In the genomic region with DNA sequence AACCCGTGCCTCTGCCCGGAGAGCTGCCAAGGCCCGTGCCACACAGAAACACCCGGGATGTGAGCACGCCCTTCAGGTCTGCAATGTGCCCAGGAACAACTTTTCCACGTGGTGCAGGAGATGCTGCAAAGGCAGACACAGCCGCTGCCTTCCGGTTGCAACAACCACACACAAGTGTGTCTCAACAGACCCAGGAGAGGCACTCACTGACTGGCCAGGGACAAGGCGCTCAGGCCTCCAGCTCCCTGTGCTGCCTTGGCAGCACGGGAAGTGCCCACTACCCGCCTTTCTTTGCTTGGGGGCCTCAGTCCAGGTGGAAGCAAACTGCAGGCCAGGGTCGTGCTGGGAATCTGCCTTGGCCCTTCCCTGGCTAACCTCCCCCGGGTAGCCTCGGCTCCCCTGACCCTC, we compare ENCODE assay signal across 7 mouse cellular contexts. TPM values are rescaled to one million over a fixed set of nuclear protein-coding genes. Genes with fewer than 3 reads are reported as not detected.
A peak's percentile ranks its signal among the peaks of the same experiment; 100 is the strongest.
DNase-seq lines count a peak whose midpoint lies in the region; ATAC-seq and TF ChIP-seq lines count a peak whose summit lies in the region.

No protein-coding gene starts in this region.

- H3K4me1 ChIP-seq in MEL (ENCODE audit: control insufficient read depth in 1 of 2, insufficient read depth in 2 of 2, low read length in 2 of 2): peaks cover 22 to 29% of the 10 kb centered on the region in 2 experiments
- peaks cover 27% of the 10 kb centered on the region for H3K4me1 ChIP-seq in forebrain, embryonic 14.5 days (ENCODE audit: control insufficient read depth, insufficient read depth, low read length)
- peaks cover 32% of the 10 kb centered on the region for H3K4me1 ChIP-seq in limb, embryonic 13.5 days
- peaks cover 43% of the 10 kb centered on the region for H3K4me1 ChIP-seq in midbrain, embryonic 12.5 days

- no peak for TF ChIP-seq EP300 in MEL (IDR thresholded peaks at IDR 0.05; ENCODE audit: low read depth in 1 of 2, low read length in 2 of 2)

- H3K9ac ChIP-seq in MEL (ENCODE audit: control insufficient read depth, low read depth, low read length, poor library complexity, severe bottlenecking): peak overlapping the region; percentile 79
- peak overlapping the region; percentile 93 for H3K9ac ChIP-seq in forebrain, embryonic 14.5 days (ENCODE audit: low read length)
- peak overlapping the region; percentile 94 for H3K9ac ChIP-seq in limb, embryonic 13.5 days
- peak overlapping the region; percentile 88 for H3K9ac ChIP-seq in midbrain, embryonic 12.5 days (replicated peaks)

- H3K27ac ChIP-seq in MEL (ENCODE audit: control insufficient read depth, low read depth, low read length): peak overlapping the region; percentile 80
- no peak overlapping the region for H3K27ac ChIP-seq in forebrain, embryonic 14.5 days (ENCODE audit: low read depth, low read length)
- no peak overlapping the region for H3K27ac ChIP-seq in limb, embryonic 13.5 days
- H3K27ac ChIP-seq in midbrain, embryonic 12.5 days (replicated peaks): no peak overlapping the region

- TF ChIP-seq POLR2A in MEL (IDR thresholded peaks at IDR 0.05; ENCODE audit: control insufficient read depth in 1 of 2, insufficient read depth in 1 of 2, low read depth in 1 of 2, low read length in 2 of 2, poor library complexity in 1 of 2): peak in 1 of 2 experiments; percentile 14; a peak in 1 of 4 replicates

- H3K9me3 ChIP-seq in MEL (replicated peaks; ENCODE audit: insufficient read depth, low read length): no peaks in the 10 kb centered on the region
- H3K9me3 ChIP-seq in forebrain, embryonic 14.5 days (replicated peaks; ENCODE audit: control insufficient read depth, low read length): no peaks in the 10 kb centered on the region
- H3K9me3 ChIP-seq in limb, embryonic 13.5 days: no peaks in the 10 kb centered on the region
- H3K9me3 ChIP-seq in midbrain, embryonic 12.5 days: no peaks in the 10 kb centered on the region

- TF ChIP-seq CTCF in MEL (IDR thresholded peaks at IDR 0.05 in 2 of 3, conservative IDR thresholded peaks at IDR 0.05 in 1 of 3; ENCODE audit: control insufficient read depth in 1 of 3, insufficient read depth in 1 of 3, low read depth in 2 of 3, low read length in 3 of 3, poor library complexity in 1 of 3, severe bottlenecking in 1 of 3): no peak

- H3K4me3 ChIP-seq in MEL (ENCODE audit: control insufficient read depth in 1 of 2, insufficient read depth in 1 of 2, low read depth in 2 of 2, low read length in 2 of 2): peak overlapping the region; percentile 82 to 86
- H3K4me3 ChIP-seq in forebrain, embryonic 14.5 days (ENCODE audit: low read depth, low read length): peak overlapping the region; percentile 92
- H3K4me3 ChIP-seq in limb, embryonic 13.5 days: peak overlapping the region; percentile 92
- peak overlapping the region; percentile 93 for H3K4me3 ChIP-seq in midbrain, embryonic 12.5 days

- H3K36me3 ChIP-seq in MEL (ENCODE audit: control insufficient read depth in 1 of 2, insufficient read depth in 2 of 2, low read length in 2 of 2): peaks cover 23 to 40% of the 10 kb centered on the region in 2 experiments
- H3K36me3 ChIP-seq in forebrain, embryonic 14.5 days (ENCODE audit: control insufficient read depth, insufficient read depth, low read length): no peaks in the 10 kb centered on the region
- no peaks in the 10 kb centered on the region for H3K36me3 ChIP-seq in limb, embryonic 13.5 days
- H3K36me3 ChIP-seq in midbrain, embryonic 12.5 days: no peaks in the 10 kb centered on the region

- no peak for ATAC-seq in forebrain, embryonic 14.5 days
- ATAC-seq in inflammation-experienced regulatory T-cells, adult 6 months: peak; percentile 30
- no peak for ATAC-seq in limb, embryonic 13.5 days (ENCODE audit: low FRiP score, low read depth)
- no peak for ATAC-seq in midbrain, embryonic 12.5 days (ENCODE audit: low FRiP score, low read depth)

- peak; percentile 84 for DNase-seq in MEL (ENCODE audit: low read depth, low spot score)
- peak; percentile 60 for DNase-seq in brain, adult 2 months (ENCODE audit: low read depth, low spot score)
- peak; percentile 25 for DNase-seq in forebrain, embryonic 14.5 days (ENCODE audit: low spot score)
- DNase-seq in spleen, adult 18-20 months: peak; percentile 13 to 26

- no peaks in the 10 kb centered on the region for H3K27me3 ChIP-seq in MEL (ENCODE audit: control insufficient read depth in 1 of 2, insufficient read depth in 2 of 2, low read length in 2 of 2)
- no peaks in the 10 kb centered on the region for H3K27me3 ChIP-seq in forebrain, embryonic 14.5 days (replicated peaks; ENCODE audit: control insufficient read depth, insufficient read depth, low read length)
- H3K27me3 ChIP-seq in limb, embryonic 13.5 days: no peaks in the 10 kb centered on the region
- H3K27me3 ChIP-seq in midbrain, embryonic 12.5 days: no peaks in the 10 kb centered on the region

- H3K4me2 ChIP-seq in forebrain, embryonic 14.5 days (ENCODE audit: low read length): peak overlapping the region; percentile 98
- H3K4me2 ChIP-seq in limb, embryonic 13.5 days (replicated peaks): peak overlapping the region; percentile 100
- peak overlapping the region; percentile 99 for H3K4me2 ChIP-seq in midbrain, embryonic 12.5 days (replicated peaks)

- WGBS in forebrain, embryonic 14.5 days: under 1% methylated on average over 14 of the region's 14 CpGs
- 0% methylated on average over 14 of the region's 14 CpGs for WGBS in limb, embryonic 13.5 days
- WGBS in midbrain, embryonic 12.5 days: 2% methylated on average over 14 of the region's 14 CpGs

- no peak for TF ChIP-seq RAD21 in MEL (IDR thresholded peaks at IDR 0.05; ENCODE audit: low read depth, low read length)

- peaks cover 75% of the 10 kb centered on the region for H3K79me2 ChIP-seq in MEL (ENCODE audit: control insufficient read depth, insufficient read depth, low read length, poor library complexity)

TF ChIP-seq in MEL, 35 proteins besides CTCF, POLR2A, EP300 and RAD21:
- TF ChIP-seq HCFC1 (IDR thresholded peaks at IDR 0.05; ENCODE audit: low read depth, low read length) (no peak), TAL1 (IDR thresholded peaks at IDR 0.05; ENCODE audit: low read length) (no peak), NELFE (IDR thresholded peaks at IDR 0.05; ENCODE audit: low read depth, low read length) (no peak), MAX (IDR thresholded peaks at IDR 0.05; ENCODE audit: low read length) (no peak), MYB (IDR thresholded peaks at IDR 0.05; ENCODE audit: low read depth, low read length) (no peak), SIN3A (IDR thresholded peaks at IDR 0.05; ENCODE audit: low read length) (no peak), UBTF (IDR thresholded peaks at IDR 0.05; ENCODE audit: borderline replicate concordance, insufficient read depth, low read depth, low read length) (no peak), SMC3 (IDR thresholded peaks at IDR 0.05; ENCODE audit: low read depth, low read length) (no peak), E2F4 (IDR thresholded peaks at IDR 0.05; ENCODE audit: borderline replicate concordance, low read depth, low read length) (no peak), ZKSCAN1 (IDR thresholded peaks at IDR 0.05; ENCODE audit: low read depth, low read length) (no peak), ELF1 (IDR thresholded peaks at IDR 0.05; ENCODE audit: low read depth, low read length) (no peak), BHLHE40 (IDR thresholded peaks at IDR 0.05; ENCODE audit: borderline replicate concordance, low read depth, low read length) (no peak), MXI1 (IDR thresholded peaks at IDR 0.05; ENCODE audit: low read depth, low read length) (no peak), POLR2AphosphoS5 (IDR thresholded peaks at IDR 0.05; ENCODE audit: borderline replicate concordance, low read depth, low read length) (no peak), USF1 (IDR thresholded peaks at IDR 0.05; ENCODE audit: low read depth, low read length) (no peak), TBP (IDR thresholded peaks at IDR 0.05; ENCODE audit: low read depth, low read length) (no peak), TCF12 (IDR thresholded peaks at IDR 0.05; ENCODE audit: low read depth, low read length) (no peak), MAFK (IDR thresholded peaks at IDR 0.05; ENCODE audit: borderline replicate concordance, low read depth, low read length) (no peak)

RNA-seq across cellular contexts. Expression of a gene that starts 1.3 kb away (rescaled TPM):
- total RNA-seq in MEL (2012; rRNA removed): 49.8 and 52.1 TPM in 2 replicates
- polyA plus RNA-seq in MEL (2012; ENCODE audit: insufficient read depth in 1 of 2, insufficient read length in 2 of 2, low read depth in 1 of 2, low replicate concordance in 2 of 2, missing spikeins in 1 of 2): 100 to 1,000 TPM in 1 of 2 experiments, 10 to 100 TPM in 1; 46.4 to 137 TPM
- 11.2 and 12.3 TPM in 2 replicates for polyA plus RNA-seq in forebrain, embryonic 14.5 days (2014; fragmentation: Nextera tagmentation; extraction: Ambion mirVana)
- polyA plus RNA-seq in inflammation-experienced regulatory T-cells, adult 6 months (2017; shearing (Covaris generic)): 1 to 10 TPM; 8.1 to 9.6 (median 8.4) TPM
- polyA plus RNA-seq in limb, embryonic 13.5 days (2015; fragmentation: Nextera tagmentation; extraction: Ambion mirVana): 11.4 and 11.8 TPM in 2 replicates
- 14.5 and 16.9 TPM in 2 replicates for polyA plus RNA-seq in midbrain, embryonic 12.5 days (2016; fragmentation: Nextera tagmentation; extraction: Ambion mirVana)

RNA-seq across cellular contexts. Expression of a gene that starts 22.2 kb away (rescaled TPM):
- 348 and 662 TPM in 2 replicates for total RNA-seq in MEL (2012; rRNA removed)
- polyA plus RNA-seq in MEL (2012; ENCODE audit: insufficient read depth in 1 of 2, insufficient read length in 2 of 2, low read depth in 1 of 2, low replicate concordance in 2 of 2, missing spikeins in 1 of 2): 1,000 to 10,000 TPM in 1 of 2 experiments, not detected in 1; 4,283 TPM
- 9.8 and 28.2 TPM in 2 replicates for polyA plus RNA-seq in forebrain, embryonic 14.5 days (2014; fragmentation: Nextera tagmentation; extraction: Ambion mirVana)
- polyA plus RNA-seq in inflammation-experienced regulatory T-cells, adult 6 months (2017; shearing (Covaris generic)): 100 to 1,000 TPM; 126 to 609 (median 598) TPM
- 13.8 and 22.6 TPM in 2 replicates for polyA plus RNA-seq in limb, embryonic 13.5 days (2015; fragmentation: Nextera tagmentation; extraction: Ambion mirVana)
- polyA plus RNA-seq in midbrain, embryonic 12.5 days (2016; fragmentation: Nextera tagmentation; extraction: Ambion mirVana): 3.1 and 7.5 TPM in 2 replicates

Comparison
In these comparisons a context has a peak if more than half of its experiments do, and no peak if none do; other contexts are left out.
1. DNase-seq: peak in every context shown above with its lines; median percentile 84 in MEL; 60 in brain, adult 2 months; 25 in forebrain, embryonic 14.5 days; 20 in spleen, adult 18-20 months.